Mouse (Mus musculus): ENCODE results near the gene Kank1. TPM values are rescaled to one million over a fixed set of nuclear protein-coding genes. Genes with fewer than 3 reads are reported as not detected.

The Kank1 gene
- total RNA-seq, 2 experiments from 2014 or later = 15.0 to 15.2 TPM

- no peak for DNase-seq
Observed at GRCm38 (mm10) chr19:25366620-25367019, 129.8 kb downstream of the Kank1 start.

- no peak for DNase-seq
Observed at GRCm38 (mm10) chr19:25370428-25370827, 133.7 kb downstream of the Kank1 start.

GRCm38 (mm10) chr19:25372794-25373193 lies 136.0 kb downstream of the Kank1 start:
- DNase-seq = no peak

- no peak for DNase-seq
Observed at GRCm38 (mm10) chr19:25373594-25373993, 136.8 kb downstream of the Kank1 start.

GRCm38 (mm10) chr19:25374191-25374590 lies 137.4 kb downstream of the Kank1 start:
- no peak for DNase-seq

- peak; percentile 64 for DNase-seq
Observed at GRCm38 (mm10) chr19:25374926-25375325, 138.2 kb downstream of the Kank1 start.

GRCm38 (mm10) chr19:25376871-25377270 lies 140.1 kb downstream of the Kank1 start:
- no peak for DNase-seq

GRCm38 (mm10) chr19:25380675-25381074 lies 143.9 kb downstream of the Kank1 start:
- DNase-seq = no peak

- DNase-seq = no peak
Observed at GRCm38 (mm10) chr19:25381972-25382371, 145.2 kb downstream of the Kank1 start.

GRCm38 (mm10) chr19:25382494-25382893 lies 145.7 kb downstream of the Kank1 start:
- DNase-seq = no peak

GRCm38 (mm10) chr19:25383386-25384146 lies 146.8 kb downstream of the Kank1 start:
- no peak for DNase-seq

GRCm38 (mm10) chr19:25385981-25386380 lies 149.2 kb downstream of the Kank1 start:
- DNase-seq = no peak

GRCm38 (mm10) chr19:25386679-25387470 lies 150.1 kb downstream of the Kank1 start:
- DNase-seq = no peak

GRCm38 (mm10) chr19:25387902-25388301 lies 151.1 kb downstream of the Kank1 start:
- DNase-seq = no peak

GRCm38 (mm10) chr19:25392135-25392534 lies 155.4 kb downstream of the Kank1 start:
- no peak for DNase-seq

- DNase-seq = peak; percentile 27
Observed at GRCm38 (mm10) chr19:25395035-25395434, 158.3 kb downstream of the Kank1 start.

GRCm38 (mm10) chr19:25396709-25397266 lies 160.0 kb downstream of the Kank1 start:
- DNase-seq = no peak

- DNase-seq = no peak
Observed at GRCm38 (mm10) chr19:25399511-25400211, 162.9 kb downstream of the Kank1 start.

GRCm38 (mm10) chr19:25400212-25400913 lies 163.6 kb downstream of the Kank1 start:
- DNase-seq = no peak

- DNase-seq = no peak
Observed at GRCm38 (mm10) chr19:25401521-25401920, 164.7 kb downstream of the Kank1 start.

- DNase-seq = no peak
Observed at GRCm38 (mm10) chr19:25404163-25404562, 167.4 kb downstream of the Kank1 start.

- DNase-seq = no peak
Observed at GRCm38 (mm10) chr19:25405987-25406386, 169.2 kb downstream of the Kank1 start.
